Mouse (Mus musculus) frontal cortex, postnatal 14 days (tissue): ENCODE measurements around the gene Bdnf.
A peak's percentile ranks its signal among the peaks of the same experiment; 100 is the strongest.

Source experiments
- DNase-seq, 2 experiments: peaks; one replicate each; pipeline ENCODE4 v3.0.0; 2022; ENCODE audit warnings: low spot score in 2 of 2

The Bdnf gene

GRCm38 (mm10) chr2:109674532-109674931 is at the start of gene Bdnf:
Gene Bdnf (plus strand): TSS chr2:109674700.
- no peak for DNase-seq

- DNase-seq, result no peak
These were observed 47.6 kb upstream of the Bdnf start for GRCm38 (mm10) chr2:109626864-109627263.

- DNase-seq, result no peak
These were observed 718 bp upstream of the Bdnf start for GRCm38 (mm10) chr2:109673509-109674455.

GRCm38 (mm10) chr2:109675051-109675450 is 551 bp downstream of the Bdnf start:
- DNase-seq, result no peak

GRCm38 (mm10) chr2:109675973-109676617 is 1.6 kb downstream of the Bdnf start:
- peak in 1 of 2 experiments; percentile 30 for DNase-seq

GRCm38 (mm10) chr2:109676618-109676974 is 2.1 kb downstream of the Bdnf start:
- DNase-seq, result no peak

- DNase-seq, result peak; percentile 28
These were observed 3.0 kb downstream of the Bdnf start for GRCm38 (mm10) chr2:109677221-109678089.

GRCm38 (mm10) chr2:109678090-109678409 is 3.5 kb downstream of the Bdnf start:
- DNase-seq, result peak; percentile 75 to 80

- DNase-seq, result no peak
These were observed 4.0 kb downstream of the Bdnf start for GRCm38 (mm10) chr2:109678454-109678853.

GRCm38 (mm10) chr2:109679446-109679845 is 4.9 kb downstream of the Bdnf start:
- DNase-seq, result no peak

- DNase-seq, result no peak
These were observed 6.6 kb downstream of the Bdnf start for GRCm38 (mm10) chr2:109681071-109681470.

GRCm38 (mm10) chr2:109688661-109689060 is 14.2 kb downstream of the Bdnf start:
- DNase-seq, result no peak

GRCm38 (mm10) chr2:109692266-109693177 is 18.0 kb downstream of the Bdnf start:
- DNase-seq, result no peak

- DNase-seq, result peak; percentile 17 to 31
These were observed 18.9 kb downstream of the Bdnf start for GRCm38 (mm10) chr2:109693178-109694115.

- DNase-seq, result no peak
These were observed 19.8 kb downstream of the Bdnf start for GRCm38 (mm10) chr2:109694116-109694837.

GRCm38 (mm10) chr2:109694838-109695225 is 20.3 kb downstream of the Bdnf start:
- peak; percentile 44 to 68 for DNase-seq

GRCm38 (mm10) chr2:109697151-109697550 is 22.7 kb downstream of the Bdnf start:
- no peak for DNase-seq

GRCm38 (mm10) chr2:109700291-109700690 is 25.8 kb downstream of the Bdnf start:
- DNase-seq, result no peak

- DNase-seq, result no peak
These were observed 29.1 kb downstream of the Bdnf start for GRCm38 (mm10) chr2:109703588-109703987.
